Mouse (Mus musculus) limb, embryonic 12.5 days (tissue): Measurements from ENCODE around the gene Map3k21. TPM values are rescaled to one million over a fixed set of nuclear protein-coding genes. Genes with fewer than 3 reads are reported as not detected.

Experiments used
- ATAC-seq: fragments of 200-750 bp; cut with Nextera tagmentation; 2 replicates; pipeline ENCODE4 v1.8.0; 2017; ENCODE audit warnings: low read depth, moderate TSS enrichment; ENCODE audit not compliant: insufficient number of reproducible peaks, insufficient read depth, low FRiP score, low TSS enrichment
- H3K27ac ChIP-seq: fragments of 300-500 bp; sonication (generic); 2 replicates; pipeline ENCODE4 v1.5.1; 2016; ENCODE audit warnings: mild to moderate bottlenecking, moderate library complexity
- H3K27me3 ChIP-seq: fragments of 300-500 bp; sonication (generic); 2 replicates; pipeline ENCODE4 v1.6.1; 2016; ENCODE audit warnings: mild to moderate bottlenecking, moderate library complexity
- H3K36me3 ChIP-seq: fragments of 300-500 bp; sonication (generic); 2 replicates; pipeline ENCODE4 v1.6.1; 2016; ENCODE audit warnings: mild to moderate bottlenecking, moderate library complexity
- H3K4me1 ChIP-seq: fragments of 300-500 bp; sonication (generic); replicated peaks from 2 replicates; pipeline ENCODE4 v1.6.1; 2016
- H3K4me2 ChIP-seq: fragments of 300-500 bp; sonication (generic); 2 replicates; pipeline ENCODE4 v1.6.1; 2016; ENCODE audit warnings: mild to moderate bottlenecking, moderate library complexity
- H3K4me3 ChIP-seq: fragments of 300-500 bp; sonication (generic); replicated peaks from 2 replicates; pipeline ENCODE4 v1.5.1; 2016; ENCODE audit warnings: mild to moderate bottlenecking
- H3K9ac ChIP-seq: fragments of 300-500 bp; sonication (generic); replicated peaks from 2 replicates; pipeline ENCODE4 v1.6.1; 2016; ENCODE audit warnings: mild to moderate bottlenecking, moderate library complexity
- H3K9me3 ChIP-seq: fragments of 300-500 bp; sonication (generic); 2 replicates; pipeline ENCODE4 v1.6.1; 2016; ENCODE audit warnings: mild to moderate bottlenecking, moderate library complexity
- WGBS: fragments of 180-500 bp; shearing (Covaris S2); methylation state at CpG from one replicate; pipeline ENCODE4 v1.1.7; 2016; 5-methylcytosine and 5-hydroxymethylcytosine counted together
- polyA plus RNA-seq: library from polyadenylated mRNA; unstranded; fragments of >200 nt; fragmentation: Nextera tagmentation; extraction: Ambion mirVana; gene quantifications from 2 replicates; pipeline ENCODE4 v1.2.1, GENCODE M21; 2016

Gene Map3k21
- polyA plus RNA-seq = 0.06 TPM in 1 of 2 replicates, not detected in the other

DNA sequence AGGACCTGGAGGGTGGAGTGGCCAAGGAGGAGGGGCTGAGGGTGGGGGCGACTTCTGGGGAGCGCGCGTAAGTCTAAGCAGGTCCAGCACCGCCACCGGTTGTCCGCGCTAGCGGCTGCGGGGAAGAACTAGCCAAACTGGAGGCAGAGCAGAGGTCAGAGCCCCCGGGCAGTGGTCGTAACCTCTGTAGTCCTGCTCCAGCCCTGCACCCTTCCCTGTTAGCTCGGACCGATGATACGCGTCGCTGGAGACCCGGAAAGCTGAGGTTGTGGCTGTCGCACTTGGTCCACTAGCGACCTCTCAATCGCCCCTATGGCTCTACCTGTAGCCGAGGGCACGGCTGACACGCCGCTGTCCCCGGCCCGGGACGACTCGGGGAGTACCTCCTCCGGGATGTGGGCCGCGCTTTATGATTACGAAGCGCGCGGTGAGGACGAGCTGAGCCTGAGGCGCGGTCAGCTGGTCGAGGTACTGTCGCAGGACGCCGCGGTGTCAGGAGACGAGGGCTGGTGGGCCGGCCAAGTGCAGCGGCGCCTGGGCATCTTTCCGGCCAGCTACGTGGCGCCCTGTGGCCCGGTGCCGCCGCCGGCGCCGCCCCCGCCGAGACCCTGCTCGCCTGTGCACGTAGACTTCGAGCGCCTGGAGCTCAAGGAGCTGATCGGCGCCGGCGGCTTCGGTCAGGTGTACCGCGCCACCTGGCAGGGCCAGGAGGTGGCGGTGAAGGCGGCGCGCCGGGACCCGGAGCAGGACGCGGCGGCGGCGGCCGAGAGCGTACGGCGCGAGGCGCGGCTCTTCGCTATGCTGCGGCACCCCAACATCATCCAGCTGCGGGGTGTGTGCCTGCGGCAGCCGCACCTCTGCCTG is at the start of gene Map3k21:
Map3k21 (plus strand) TSS at position 86 of the 864 bp plus-strand sequence.
- Histone ChIP-seq H3K9me3 (0 out of 2 replicates have a peak, but pooled peaks cover 5% of the 10 kb centered on the region), H3K27me3 (peaks cover 78% of the 10 kb centered on the region), H3K4me1 (peaks cover 20% of the 10 kb centered on the region), H3K36me3 (no peaks in the 10 kb centered on the region), H3K4me3 (peak within 1 kb of the TSS; percentile 60), H3K27ac (no peak within 1 kb of the TSS), H3K9ac (peak within 1 kb of the TSS; percentile 54), H3K4me2 (peak within 1 kb of the TSS; percentile 100)
- WGBS = under 1% methylated on average over 83 of the region's 93 CpGs
- peak; percentile 28; the same call in 1 of the 2 replicates for ATAC-seq

- H3K27ac ChIP-seq = no peak overlapping the region
Measured at GRCm38 (mm10) chr8:125866125-125866524, 44.1 kb upstream of the Map3k21 start.

GRCm38 (mm10) chr8:125868552-125868951 is 41.7 kb upstream of the Map3k21 start:
- Histone ChIP-seq H3K4me3 (no peak overlapping the region), H3K36me3 (no peaks in the 10 kb centered on the region), H3K9me3 (no peaks in the 10 kb centered on the region), H3K4me2 (no peak overlapping the region), H3K9ac (no peak overlapping the region), H3K4me1 (peaks cover 25% of the 10 kb centered on the region), H3K27ac (no peak overlapping the region), H3K27me3 (peaks cover 11% of the 10 kb centered on the region; the same call in 1 of the 2 replicates)
- no peak for ATAC-seq
- 69% methylated on average over 7 of the region's 7 CpGs for WGBS

More at GRCm38 (mm10) chr8:125866125-125866524, 44.1 kb upstream of the Map3k21 start:
- Histone ChIP-seq H3K4me1 (peaks cover 22% of the 10 kb centered on the region), H3K9ac (no peak overlapping the region), H3K4me2 (no peak overlapping the region), H3K27me3 (peaks cover 11% of the 10 kb centered on the region; the same call in 1 of the 2 replicates), H3K9me3 (no peaks in the 10 kb centered on the region), H3K4me3 (no peak overlapping the region), H3K36me3 (no peaks in the 10 kb centered on the region)
- ATAC-seq = no peak
- WGBS = 74% methylated on average over 12 of the region's 12 CpGs

DNA sequence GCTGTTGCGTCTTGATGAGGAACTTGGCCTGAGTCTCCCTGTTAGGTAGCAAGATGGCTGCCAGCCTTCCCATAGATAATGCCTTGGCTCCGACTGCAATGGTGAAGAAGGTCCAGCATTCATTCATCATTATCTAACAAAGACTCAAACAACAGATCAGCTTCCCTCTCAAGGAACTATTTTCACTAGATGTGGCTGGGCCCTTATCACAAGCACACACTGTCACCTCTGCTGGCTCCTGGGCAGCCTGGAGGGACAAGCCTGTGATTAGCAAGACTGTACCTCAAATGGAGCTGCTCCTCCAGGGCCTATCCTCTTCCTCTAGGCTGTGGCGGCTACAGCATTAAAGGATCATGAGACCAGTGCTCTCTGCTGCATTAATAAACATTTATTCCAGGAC is 40.5 kb upstream of the Map3k21 start:
- Histone ChIP-seq H3K4me2 (no peak overlapping the region), H3K4me1 (peaks cover 31% of the 10 kb centered on the region), H3K9me3 (no peaks in the 10 kb centered on the region), H3K9ac (no peak overlapping the region), H3K27ac (no peak overlapping the region), H3K27me3 (peaks cover 11% of the 10 kb centered on the region; the same call in 1 of the 2 replicates), H3K36me3 (no peaks in the 10 kb centered on the region), H3K4me3 (no peak overlapping the region)
- WGBS = 91% methylated on average over 3 of the region's 3 CpGs
- ATAC-seq = no peak

GRCm38 (mm10) chr8:125870179-125870702 is 40.0 kb upstream of the Map3k21 start:
- no peak overlapping the region for H3K4me3 ChIP-seq
- peaks cover 36% of the 10 kb centered on the region for H3K4me1 ChIP-seq
- no peaks in the 10 kb centered on the region for H3K36me3 ChIP-seq
- WGBS = 23% methylated on average over 6 of the region's 6 CpGs
- peaks cover 11% of the 10 kb centered on the region; the same call in 1 of the 2 replicates for H3K27me3 ChIP-seq
- no peak overlapping the region for H3K9ac ChIP-seq
- no peak for ATAC-seq
- H3K4me2 ChIP-seq = no peak overlapping the region
- H3K9me3 ChIP-seq = no peaks in the 10 kb centered on the region
- H3K27ac ChIP-seq = no peak overlapping the region

- WGBS = 2% methylated on average over 7 of the region's 7 CpGs
- peaks cover 11% of the 10 kb centered on the region; the same call in 1 of the 2 replicates for H3K27me3 ChIP-seq
- no peak overlapping the region for H3K9ac ChIP-seq
- peaks cover 36% of the 10 kb centered on the region for H3K4me1 ChIP-seq
- peak; percentile 44 for ATAC-seq
- H3K4me3 ChIP-seq = no peak overlapping the region
- H3K4me2 ChIP-seq = peak overlapping the region; percentile 31; the same call in 1 of the 2 replicates
- H3K9me3 ChIP-seq = no peaks in the 10 kb centered on the region
- no peak overlapping the region for H3K27ac ChIP-seq
- H3K36me3 ChIP-seq = no peaks in the 10 kb centered on the region
Measured at GRCm38 (mm10) chr8:125870821-125871321, 39.4 kb upstream of the Map3k21 start.

- H3K4me1 ChIP-seq = peaks cover 36% of the 10 kb centered on the region
- 35% methylated on average over 9 of the region's 9 CpGs for WGBS
- ATAC-seq = peak; percentile 12; the same call in 1 of the 2 replicates
Measured at GRCm38 (mm10) chr8:125872501-125873249, 37.6 kb upstream of the Map3k21 start.

GRCm38 (mm10) chr8:125873250-125873534 is 37.1 kb upstream of the Map3k21 start:
- peaks cover 36% of the 10 kb centered on the region for H3K4me1 ChIP-seq
- no peak for ATAC-seq
- H3K4me2 ChIP-seq = no peak overlapping the region
- H3K27me3 ChIP-seq = peaks cover 5% of the 10 kb centered on the region; the same call in 1 of the 2 replicates
- no peaks in the 10 kb centered on the region for H3K36me3 ChIP-seq
- peak overlapping the region; percentile 37; the same call in 1 of the 2 replicates for H3K27ac ChIP-seq
- H3K9ac ChIP-seq = no peak overlapping the region
- no peaks in the 10 kb centered on the region for H3K9me3 ChIP-seq
- no peak overlapping the region for H3K4me3 ChIP-seq
- 77% methylated on average over 2 of the region's 2 CpGs for WGBS

More at GRCm38 (mm10) chr8:125872501-125873249, 37.6 kb upstream of the Map3k21 start:
- no peak overlapping the region for H3K9ac ChIP-seq
- no peak overlapping the region for H3K4me3 ChIP-seq
- H3K27ac ChIP-seq = peak overlapping the region; percentile 37
- no peaks in the 10 kb centered on the region for H3K36me3 ChIP-seq
- H3K9me3 ChIP-seq = no peaks in the 10 kb centered on the region
- no peak overlapping the region for H3K4me2 ChIP-seq
- peaks cover 10% of the 10 kb centered on the region; the same call in 1 of the 2 replicates for H3K27me3 ChIP-seq

- no peak for ATAC-seq
- H3K4me2 ChIP-seq = no peak overlapping the region
- H3K9me3 ChIP-seq = no peaks in the 10 kb centered on the region; the same call in 1 of the 2 replicates
- H3K9ac ChIP-seq = no peak overlapping the region
- no peaks in the 10 kb centered on the region for H3K27me3 ChIP-seq
- WGBS = 82% methylated on average over 4 of the region's 4 CpGs
- no peak overlapping the region for H3K4me3 ChIP-seq
- no peaks in the 10 kb centered on the region for H3K4me1 ChIP-seq
- no peaks in the 10 kb centered on the region for H3K36me3 ChIP-seq
- no peak overlapping the region for H3K27ac ChIP-seq
Measured at GRCm38 (mm10) chr8:125880447-125880846, 29.8 kb upstream of the Map3k21 start.

DNA sequence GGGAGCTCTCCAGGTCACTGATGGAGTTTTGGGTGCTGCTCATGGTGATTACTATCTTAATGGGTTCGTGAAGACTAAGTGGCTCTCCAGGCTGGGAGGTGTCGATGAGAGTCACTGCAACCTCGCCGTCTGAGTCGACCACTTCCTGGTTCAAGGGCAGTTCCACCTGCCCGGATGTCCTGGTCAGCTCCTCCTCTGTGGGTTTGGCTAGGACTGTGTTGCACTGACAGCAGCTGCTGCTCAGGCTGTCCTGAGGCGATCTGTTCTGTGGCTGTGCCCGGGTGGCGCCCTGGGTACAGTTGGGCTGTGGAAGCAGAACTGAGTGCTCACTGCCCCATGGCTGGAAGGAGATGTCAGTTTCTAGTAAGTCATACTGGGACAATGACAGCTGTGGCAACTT is 22.7 kb upstream of the Map3k21 start:
- Histone ChIP-seq H3K9ac (no peak overlapping the region), H3K9me3 (no peaks in the 10 kb centered on the region; the same call in 1 of the 2 replicates), H3K27ac (no peak overlapping the region), H3K27me3 (peaks cover 5% of the 10 kb centered on the region; the same call in 1 of the 2 replicates), H3K4me3 (no peak overlapping the region), H3K4me1 (no peaks in the 10 kb centered on the region), H3K36me3 (no peaks in the 10 kb centered on the region), H3K4me2 (no peak overlapping the region)
- 88% methylated on average over 9 of the region's 9 CpGs for WGBS
- ATAC-seq = no peak
